Mouse (Mus musculus): ENCODE data around the gene Vmn1r18.
"Not testable (repeated sequence)": the region's sequence is repeated elsewhere in the genome, so short reads cannot be mapped to it uniquely, and the experiment has no call there.

The Vmn1r18 gene

DNA sequence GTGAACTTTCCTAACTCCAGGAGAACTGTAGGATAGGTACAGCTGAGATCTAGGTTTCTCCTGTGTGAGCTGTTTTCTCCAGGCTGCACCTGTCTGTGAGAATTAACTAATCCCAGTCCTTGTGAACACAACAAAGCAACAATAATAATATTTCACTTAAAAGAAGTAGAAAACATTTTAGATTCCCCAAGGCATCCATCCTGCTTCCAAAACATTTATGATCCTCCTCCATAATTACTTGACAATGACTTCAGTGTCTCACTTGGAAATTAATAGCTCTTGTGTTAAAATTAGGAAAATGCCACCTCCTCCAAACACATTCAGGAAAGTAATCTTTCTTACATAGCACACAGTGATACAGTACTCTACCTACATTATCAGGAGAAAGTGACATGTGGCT, at the start of gene Vmn1r18:
Gene Vmn1r18 (minus strand): TSS at position 101 of the 400 bp plus-strand sequence.
- DNase-seq, result no peak

DNA sequence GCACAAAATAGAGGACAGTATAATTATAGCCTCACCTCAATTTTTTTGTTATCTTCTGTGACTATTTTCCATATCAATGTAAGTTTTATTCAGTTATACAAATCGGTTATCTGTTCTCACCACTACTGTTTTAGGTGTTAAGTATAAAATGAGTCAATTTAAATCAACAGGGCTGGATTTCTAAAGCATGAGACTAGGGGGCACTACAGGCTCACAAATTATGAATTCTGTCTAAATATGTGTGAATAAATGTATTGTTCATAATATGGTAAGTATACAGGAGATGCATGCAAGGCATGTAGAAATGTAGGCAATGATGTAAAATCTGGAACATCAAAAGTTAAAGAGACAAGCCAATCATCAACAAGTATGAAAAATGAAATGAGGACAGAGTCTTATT, 35.6 kb upstream of the Vmn1r18 start:
- no peak for DNase-seq

DNA sequence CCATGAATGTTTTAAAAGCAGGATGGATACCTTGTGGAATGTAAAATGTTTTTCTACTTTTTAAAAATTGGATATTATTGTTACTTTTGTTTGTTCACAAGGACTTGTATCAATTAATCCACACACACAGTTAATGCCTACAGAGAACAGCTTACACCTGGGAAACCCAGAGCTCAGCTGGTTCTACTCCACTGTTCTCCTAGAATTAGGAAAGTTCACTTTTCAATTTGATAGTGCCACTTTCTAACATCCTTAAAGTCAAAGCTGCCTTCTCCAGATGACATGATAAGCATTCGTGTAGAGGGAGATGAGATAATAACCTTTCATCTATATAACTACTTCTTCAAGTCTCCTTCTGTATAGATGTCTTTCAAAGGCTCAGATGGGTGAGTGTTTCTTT, 33.0 kb upstream of the Vmn1r18 start, which contains the start of gene Vmn1r20:
Gene Vmn1r20 (plus strand): TSS at position 301 of the 400 bp plus-strand sequence.
- no peak for DNase-seq

DNA sequence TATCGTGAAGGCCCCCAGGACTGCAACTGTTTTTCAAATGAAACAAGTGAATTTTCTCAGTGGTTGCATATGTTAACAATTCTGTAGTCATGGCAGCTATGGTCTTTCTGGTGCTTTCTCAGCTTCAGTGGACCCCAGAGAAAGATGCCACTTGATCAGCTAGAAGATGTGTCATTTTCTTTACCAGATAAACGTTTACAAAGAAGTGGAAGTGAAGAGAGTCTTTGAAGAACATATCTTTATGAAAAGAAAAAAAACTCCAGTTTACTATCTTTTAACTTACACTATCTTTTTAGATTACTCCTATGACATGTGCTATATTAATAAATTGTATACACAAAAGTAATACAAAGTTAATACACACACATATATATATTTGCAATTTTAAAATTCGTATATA, 7.9 kb upstream of the Vmn1r18 start, which contains the start of gene Vmn1r19:
Gene Vmn1r19 (plus strand): TSS at position 301 of the 400 bp plus-strand sequence.
- DNase-seq, result not testable (repeated sequence)

DNA sequence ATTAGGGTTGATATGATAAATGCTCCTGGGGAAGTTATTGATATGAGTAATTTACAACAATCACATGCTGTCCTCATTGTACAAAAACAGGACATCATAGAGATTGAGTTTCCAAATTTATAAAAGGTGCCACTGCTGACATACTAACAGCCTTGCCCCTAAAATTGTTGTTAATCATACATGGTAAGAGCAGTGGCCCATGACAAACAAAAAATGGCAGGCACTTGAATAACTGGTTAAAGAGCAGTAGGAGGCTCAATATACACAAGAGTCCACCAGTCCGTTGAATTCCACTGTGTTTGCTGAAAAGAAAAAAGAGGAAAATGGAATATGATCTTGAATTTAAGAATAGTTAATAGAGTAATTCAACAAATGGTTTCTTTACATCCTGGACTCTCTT, 28.1 kb downstream of the Vmn1r18 start:
- DNase-seq, result no peak

GRCm38 (mm10) chr6:57365866-57366265, 29.7 kb downstream of the Vmn1r18 start:
- not testable (repeated sequence) for DNase-seq

DNA sequence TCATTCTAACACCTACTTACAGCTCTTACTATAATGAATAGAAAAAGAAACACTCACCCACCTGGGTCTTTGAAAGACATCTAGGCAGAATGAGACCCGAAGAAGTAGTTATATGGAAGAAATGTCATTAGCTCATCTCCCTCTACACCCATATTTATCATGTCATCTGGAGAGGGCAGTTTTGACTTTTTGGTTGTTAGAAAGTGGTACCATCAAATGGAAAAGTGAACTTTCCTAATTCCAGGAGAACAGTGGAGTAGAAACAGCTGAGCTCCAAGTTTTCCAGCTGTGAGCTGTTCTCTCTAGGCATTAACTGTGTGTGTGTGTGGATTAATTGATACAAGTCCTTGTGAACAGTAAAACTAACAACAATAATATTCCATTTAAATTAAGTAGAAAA, 32.0 kb downstream of the Vmn1r18 start, which contains the start of gene Vmn1r17:
Gene Vmn1r17 (minus strand): TSS at position 101 of the 400 bp plus-strand sequence.
- no peak for DNase-seq

DNA sequence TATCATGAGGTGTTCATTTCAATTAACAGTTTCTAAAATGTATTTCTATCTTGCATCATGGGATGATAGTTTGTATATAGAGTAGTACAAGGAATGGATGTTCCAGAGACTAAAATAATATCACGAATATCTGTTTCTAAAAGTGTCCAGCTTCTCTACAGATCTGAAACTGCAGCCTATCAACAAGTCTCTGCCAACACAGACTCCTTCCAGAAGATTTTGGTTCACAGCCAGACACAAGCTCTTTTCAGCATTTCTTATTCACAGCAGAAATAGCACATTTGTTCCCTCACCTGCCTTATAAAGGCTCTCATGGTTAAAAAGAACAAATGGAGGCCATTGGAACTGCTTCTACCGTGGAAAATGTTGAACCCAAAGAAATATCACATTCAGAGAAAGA, 38.7 kb downstream of the Vmn1r18 start:
- DNase-seq, result no peak

- no peak for DNase-seq
Observed at GRCm38 (mm10) chr6:57329394-57329793, 66.2 kb downstream of the Vmn1r18 start, which contains the start of gene Vmn1r16. TSS of gene Vmn1r16 (minus strand) at chr6:57329494.
